Mouse (Mus musculus): Measurements from ENCODE around the gene Vipas39. TPM values are rescaled to one million over a fixed set of nuclear protein-coding genes. Genes with fewer than 3 reads are reported as not detected.
"Not testable (repeated sequence)": the region's sequence is repeated elsewhere in the genome, so short reads cannot be mapped to it uniquely, and the experiment has no call there.

Gene Vipas39
- 10 to 100 TPM; 31.3 to 41.3 (median 38.9) TPM for polyA plus RNA-seq (2017; shearing (Covaris generic))

- peak; percentile 96 for ATAC-seq
Observed at GRCm38 (mm10) chr12:87266108-87266826, at the start of gene Vipas39, which contains the start of gene Ahsa1. TSS of gene Vipas39 (minus strand) at chr12:87266256. TSS of gene Ahsa1 (plus strand) at chr12:87266479.

- no peak for ATAC-seq
Observed at GRCm38 (mm10) chr12:87313098-87313497, 47.0 kb upstream of the Vipas39 start.

GRCm38 (mm10) chr12:87306584-87306844 lies 40.5 kb upstream of the Vipas39 start:
- ATAC-seq = not testable (repeated sequence)

GRCm38 (mm10) chr12:87305767-87306583 lies 39.9 kb upstream of the Vipas39 start:
- ATAC-seq = no peak

GRCm38 (mm10) chr12:87301189-87301588 lies 35.1 kb upstream of the Vipas39 start:
- ATAC-seq = no peak

- no peak for ATAC-seq
Observed at GRCm38 (mm10) chr12:87300441-87300690, 34.3 kb upstream of the Vipas39 start.

- ATAC-seq = no peak
Observed at GRCm38 (mm10) chr12:87299657-87300440, 33.8 kb upstream of the Vipas39 start, which contains the start of gene Ism2. TSS of gene Ism2 (minus strand) at chr12:87299705.

- ATAC-seq = no peak
Observed at GRCm38 (mm10) chr12:87299037-87299656, 33.1 kb upstream of the Vipas39 start.

GRCm38 (mm10) chr12:87293934-87294333 lies 27.9 kb upstream of the Vipas39 start:
- ATAC-seq = no peak

GRCm38 (mm10) chr12:87289100-87289499 lies 23.0 kb upstream of the Vipas39 start:
- ATAC-seq = no peak

- no peak for ATAC-seq
Observed at GRCm38 (mm10) chr12:87284726-87285125, 18.7 kb upstream of the Vipas39 start.

- no peak for ATAC-seq
Observed at GRCm38 (mm10) chr12:87284268-87284667, 18.2 kb upstream of the Vipas39 start.

- no peak for ATAC-seq
Observed at GRCm38 (mm10) chr12:87283706-87284105, 17.6 kb upstream of the Vipas39 start.

GRCm38 (mm10) chr12:87282743-87283142 lies 16.7 kb upstream of the Vipas39 start:
- no peak for ATAC-seq

GRCm38 (mm10) chr12:87281766-87282165 lies 15.7 kb upstream of the Vipas39 start:
- no peak for ATAC-seq

- ATAC-seq = no peak
Observed at GRCm38 (mm10) chr12:87279879-87280278, 13.8 kb upstream of the Vipas39 start.

GRCm38 (mm10) chr12:87279350-87279749 lies 13.3 kb upstream of the Vipas39 start:
- no peak for ATAC-seq

GRCm38 (mm10) chr12:87278118-87278730 lies 12.2 kb upstream of the Vipas39 start:
- no peak for ATAC-seq

GRCm38 (mm10) chr12:87277251-87277650 lies 11.2 kb upstream of the Vipas39 start:
- ATAC-seq = not testable (repeated sequence)

- ATAC-seq = no peak
Observed at GRCm38 (mm10) chr12:87274853-87275831, 9.1 kb upstream of the Vipas39 start.

- ATAC-seq = no peak
Observed at GRCm38 (mm10) chr12:87267682-87268081, 1.6 kb upstream of the Vipas39 start.
